Mouse (Mus musculus) E14TG2a.4 (cell line): ENCODE data around the gene Lrr1.

ENCODE experiments used
- CTCF ChIP-seq: conservative IDR thresholded peaks from 2 replicates; pipeline ENCODE4 v1.5.1; 2014; ENCODE audit warnings: low read length
- NANOG ChIP-seq: IDR thresholded peaks from 2 replicates; pipeline ENCODE4 v1.6.1; 2014; ENCODE audit warnings: borderline replicate concordance, low read length, mixed read lengths
- POU5F1 ChIP-seq: IDR thresholded peaks from 2 replicates; pipeline ENCODE4 v1.6.1; 2014; ENCODE audit warnings: low read length, borderline replicate concordance

DNA sequence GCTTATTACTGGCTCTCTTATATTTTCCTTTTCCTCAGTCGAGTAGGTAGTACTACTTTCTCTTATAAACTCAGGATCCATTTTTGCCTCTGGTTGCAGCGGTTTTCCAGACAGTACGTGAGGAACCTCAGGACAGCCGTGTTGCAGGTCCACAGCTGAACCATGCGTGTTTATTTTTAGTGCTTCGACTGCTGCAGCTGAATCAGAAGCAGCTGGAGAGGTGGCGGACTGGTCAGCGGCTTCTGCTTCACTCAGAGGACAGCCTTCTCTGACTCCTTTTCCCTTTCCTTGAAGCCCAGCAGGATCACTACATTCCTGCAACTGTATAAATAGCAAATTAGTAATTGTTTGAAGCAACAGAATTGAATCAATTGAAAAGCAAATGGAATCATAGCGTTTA is 21.5 kb downstream of the Lrr1 start:
- TF ChIP-seq CTCF: no peak
- no peak for TF ChIP-seq POU5F1
- TF ChIP-seq NANOG: no peak
